ENCODE assay signal across 8 mouse cellular contexts in the genomic region with DNA sequence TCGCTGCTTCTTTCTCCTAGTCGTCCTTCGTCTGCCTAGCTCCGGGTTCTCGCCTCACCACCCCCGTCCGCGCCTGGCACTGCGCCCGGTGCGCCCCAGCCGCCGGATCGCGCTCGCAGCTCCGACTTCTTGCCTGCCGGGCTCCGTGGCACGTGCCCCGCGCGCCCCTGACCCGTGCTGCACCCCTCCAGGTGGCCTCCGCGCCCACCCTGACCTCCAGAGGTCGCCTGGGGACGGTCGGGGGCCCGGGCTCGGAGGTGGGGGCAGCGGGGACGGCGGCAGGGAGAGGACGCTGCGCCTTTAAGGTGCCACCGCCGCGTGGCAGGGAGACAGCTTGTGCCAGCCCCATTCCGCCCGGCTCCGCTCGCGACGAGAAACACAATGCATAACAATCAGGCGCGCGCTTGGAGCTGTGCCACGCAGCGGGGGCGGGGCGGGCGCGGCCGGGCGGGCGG. TPM values are rescaled to one million over a fixed set of nuclear protein-coding genes. Genes with fewer than 3 reads are reported as not detected.
DNase-seq lines count a peak whose midpoint lies in the region; ATAC-seq and TF ChIP-seq lines count a peak whose summit lies in the region.

No protein-coding gene starts in this region.

- H3K4me2 ChIP-seq in embryonic facial prominence, embryonic 12.5 days (replicated peaks) = peak overlapping the region; percentile 91
- peak overlapping the region; percentile 78 for H3K4me2 ChIP-seq in hindbrain, embryonic 11.5 days (replicated peaks; ENCODE audit: low read depth, low read length)
- H3K4me2 ChIP-seq in midbrain, embryonic 15.5 days = peak overlapping the region; percentile 99

- peak; percentile 41 for DNase-seq in CD4-positive, CD25-positive, alpha-beta regulatory T cell, adult 2 months (ENCODE audit: low read depth, low spot score)
- DNase-seq in hindbrain, embryonic 11.5 days (ENCODE audit: low spot score) = no peak
- peak; percentile 68 to 81 for DNase-seq in left cerebral cortex, postnatal 10 days (ENCODE audit: extremely low spot score in 1 of 2, low spot score in 2 of 2)
- no peak for DNase-seq in thymus, postnatal 10 days (ENCODE audit: low spot score in 2 of 2)

- H3K4me3 ChIP-seq in ES-Bruce4 (ENCODE audit: low read depth, low read length) = peak overlapping the region; percentile 55
- H3K4me3 ChIP-seq in embryonic facial prominence, embryonic 12.5 days = peak overlapping the region; percentile 45
- H3K4me3 ChIP-seq in hindbrain, embryonic 11.5 days (ENCODE audit: low read depth, low read length) = peak overlapping the region; percentile 36
- peak overlapping the region; percentile 55 for H3K4me3 ChIP-seq in midbrain, embryonic 15.5 days

- intact Hi-C loops in left cerebral cortex, postnatal 10 days (cut with DNase I) = no loop called here

- no peak for TF ChIP-seq EP300 in ES-Bruce4 (IDR thresholded peaks at IDR 0.05; ENCODE audit: insufficient read depth, low read depth, low read length)

- TF ChIP-seq CTCF in ES-Bruce4 (IDR thresholded peaks at IDR 0.05; ENCODE audit: low read depth, low read length) = no peak

- H3K36me3 ChIP-seq in ES-Bruce4 (ENCODE audit: control insufficient read depth, insufficient read depth, low read length, poor library complexity, severe bottlenecking) = no peaks in the 10 kb centered on the region
- no peaks in the 10 kb centered on the region for H3K36me3 ChIP-seq in embryonic facial prominence, embryonic 12.5 days
- no peaks in the 10 kb centered on the region for H3K36me3 ChIP-seq in hindbrain, embryonic 11.5 days (ENCODE audit: control insufficient read depth, insufficient read depth, low read length)
- H3K36me3 ChIP-seq in midbrain, embryonic 15.5 days (replicated peaks) = no peaks in the 10 kb centered on the region

- no peaks in the 10 kb centered on the region for H3K4me1 ChIP-seq in ES-Bruce4 (ENCODE audit: control insufficient read depth, insufficient read depth, low read length)
- peaks cover 24% of the 10 kb centered on the region for H3K4me1 ChIP-seq in embryonic facial prominence, embryonic 12.5 days
- H3K4me1 ChIP-seq in hindbrain, embryonic 11.5 days (replicated peaks; ENCODE audit: control insufficient read depth, insufficient read depth, low read length) = peaks cover 12% of the 10 kb centered on the region
- H3K4me1 ChIP-seq in midbrain, embryonic 15.5 days = peaks cover 42% of the 10 kb centered on the region

- peaks cover 27% of the 10 kb centered on the region for H3K27me3 ChIP-seq in ES-Bruce4 (ENCODE audit: control insufficient read depth, insufficient read depth, low read length, poor library complexity, severe bottlenecking)
- peaks cover 90% of the 10 kb centered on the region for H3K27me3 ChIP-seq in embryonic facial prominence, embryonic 12.5 days
- peaks cover 88% of the 10 kb centered on the region for H3K27me3 ChIP-seq in hindbrain, embryonic 11.5 days (ENCODE audit: control insufficient read depth, insufficient read depth, low read length)
- peaks cover 83% of the 10 kb centered on the region for H3K27me3 ChIP-seq in midbrain, embryonic 15.5 days (replicated peaks)

- no peak for ATAC-seq in CD4-positive, CD25-positive, alpha-beta regulatory T cell, adult 4 months
- no peak for ATAC-seq in embryonic facial prominence, embryonic 12.5 days (ENCODE audit: insufficient number of reproducible peaks, insufficient read depth, low FRiP score, low TSS enrichment)
- ATAC-seq in hindbrain, embryonic 11.5 days (ENCODE audit: low FRiP score) = no peak
- ATAC-seq in midbrain, embryonic 15.5 days (replicated peaks) = no peak

- H3K9ac ChIP-seq in ES-Bruce4 (ENCODE audit: low read depth, poor library complexity, severe bottlenecking) = peak overlapping the region; percentile 57
- peak overlapping the region; percentile 27; the same call in 1 of the 2 replicates for H3K9ac ChIP-seq in embryonic facial prominence, embryonic 12.5 days
- peak overlapping the region; percentile 44; the same call in 1 of the 2 replicates for H3K9ac ChIP-seq in hindbrain, embryonic 11.5 days (ENCODE audit: low read depth, low read length)
- peak overlapping the region; percentile 48 for H3K9ac ChIP-seq in midbrain, embryonic 15.5 days

- no peak overlapping the region for H3K27ac ChIP-seq in ES-Bruce4 (ENCODE audit: insufficient read depth, low read length)
- H3K27ac ChIP-seq in embryonic facial prominence, embryonic 12.5 days = no peak overlapping the region
- no peak overlapping the region for H3K27ac ChIP-seq in hindbrain, embryonic 11.5 days (ENCODE audit: low read depth, low read length)
- peak overlapping the region; percentile 85 for H3K27ac ChIP-seq in midbrain, embryonic 15.5 days

- WGBS in embryonic facial prominence, embryonic 12.5 days = under 1% methylated on average over 56 of the region's 57 CpGs
- WGBS in hindbrain, embryonic 11.5 days = under 1% methylated on average over 33 of the region's 57 CpGs
- under 1% methylated on average over 41 of the region's 57 CpGs for WGBS in midbrain, embryonic 15.5 days

- no peak for TF ChIP-seq POLR2A in ES-Bruce4 (IDR thresholded peaks at IDR 0.05; ENCODE audit: insufficient read depth, low read length)

- H3K9me3 ChIP-seq in ES-Bruce4 (replicated peaks; ENCODE audit: control insufficient read depth, insufficient read depth, low read length, poor library complexity, severe bottlenecking) = no peaks in the 10 kb centered on the region
- H3K9me3 ChIP-seq in embryonic facial prominence, embryonic 12.5 days = no peaks in the 10 kb centered on the region
- H3K9me3 ChIP-seq in hindbrain, embryonic 11.5 days (ENCODE audit: control insufficient read depth, low read length) = no peaks in the 10 kb centered on the region
- no peaks in the 10 kb centered on the region for H3K9me3 ChIP-seq in midbrain, embryonic 15.5 days

RNA-seq across cellular contexts. Expression of gene Neurod2, which starts 9.1 kb away (rescaled TPM):
- polyA plus RNA-seq in CD4-positive, CD25-positive, alpha-beta regulatory T cell, adult 4 months (2017; shearing (Covaris generic)) = not detected
- polyA plus RNA-seq in ES-Bruce4 (2011; ENCODE audit: insufficient read depth, insufficient read length, low read depth, missing spikeins) = not detected in 2 replicates
- polyA plus RNA-seq in embryonic facial prominence, embryonic 12.5 days (2016; fragmentation: Nextera tagmentation; extraction: Ambion mirVana) = 0.27 and 0.61 TPM in 2 replicates
- polyA plus RNA-seq in hindbrain, embryonic 11.5 days (2014; fragmentation: Nextera tagmentation; extraction: Ambion mirVana) = 0.27 and 0.36 TPM in 2 replicates
- total RNA-seq in left cerebral cortex, postnatal 10 days (2021) = 10 to 100 TPM; 63.4 to 67.0 TPM
- 6.5 and 9.0 TPM in 2 replicates for polyA plus RNA-seq in midbrain, embryonic 15.5 days (2015; fragmentation: Nextera tagmentation; extraction: Ambion mirVana)

RNA-seq across cellular contexts. Expression of gene Ppp1r1b, which starts 9.7 kb away (rescaled TPM):
- polyA plus RNA-seq in CD4-positive, CD25-positive, alpha-beta regulatory T cell, adult 4 months (2017; shearing (Covaris generic)) = not detected
- 1.1 and 1.5 TPM in 2 replicates for polyA plus RNA-seq in ES-Bruce4 (2011; ENCODE audit: insufficient read depth, insufficient read length, low read depth, missing spikeins)
- polyA plus RNA-seq in embryonic facial prominence, embryonic 12.5 days (2016; fragmentation: Nextera tagmentation; extraction: Ambion mirVana) = 0.39 and 1.0 TPM in 2 replicates
- polyA plus RNA-seq in hindbrain, embryonic 11.5 days (2014; fragmentation: Nextera tagmentation; extraction: Ambion mirVana) = 0.29 and 0.70 TPM in 2 replicates
- 100 to 1,000 TPM in 1 of 2 experiments, 10 to 100 TPM in 1; 59.5 to 126 TPM for total RNA-seq in left cerebral cortex, postnatal 10 days (2021)
- 2.0 and 4.0 TPM in 2 replicates for polyA plus RNA-seq in midbrain, embryonic 15.5 days (2015; fragmentation: Nextera tagmentation; extraction: Ambion mirVana)

RNA-seq across cellular contexts. Expression of gene Stard3, which starts 19.6 kb away (rescaled TPM):
- 10 to 100 TPM; 41.2 to 63.9 TPM for polyA plus RNA-seq in CD4-positive, CD25-positive, alpha-beta regulatory T cell, adult 4 months (2017; shearing (Covaris generic))
- polyA plus RNA-seq in ES-Bruce4 (2011; ENCODE audit: insufficient read depth, insufficient read length, low read depth, missing spikeins) = 12.2 and 16.8 TPM in 2 replicates
- polyA plus RNA-seq in embryonic facial prominence, embryonic 12.5 days (2016; fragmentation: Nextera tagmentation; extraction: Ambion mirVana) = 39.6 and 47.6 TPM in 2 replicates
- polyA plus RNA-seq in hindbrain, embryonic 11.5 days (2014; fragmentation: Nextera tagmentation; extraction: Ambion mirVana) = 40.1 and 43.2 TPM in 2 replicates
- 10 to 100 TPM; 19.8 to 20.2 TPM for total RNA-seq in left cerebral cortex, postnatal 10 days (2021)
- polyA plus RNA-seq in midbrain, embryonic 15.5 days (2015; fragmentation: Nextera tagmentation; extraction: Ambion mirVana) = 38.2 and 44.6 TPM in 2 replicates

RNA-seq across cellular contexts. Expression of gene Tcap, which starts 45.1 kb away (rescaled TPM):
- not detected for polyA plus RNA-seq in CD4-positive, CD25-positive, alpha-beta regulatory T cell, adult 4 months (2017; shearing (Covaris generic))
- not detected in 2 replicates for polyA plus RNA-seq in ES-Bruce4 (2011; ENCODE audit: insufficient read depth, insufficient read length, low read depth, missing spikeins)
- 1.5 and 1.7 TPM in 2 replicates for polyA plus RNA-seq in embryonic facial prominence, embryonic 12.5 days (2016; fragmentation: Nextera tagmentation; extraction: Ambion mirVana)
- polyA plus RNA-seq in hindbrain, embryonic 11.5 days (2014; fragmentation: Nextera tagmentation; extraction: Ambion mirVana) = 0.53 and 0.54 TPM in 2 replicates
- 1 to 10 TPM; 5.4 to 6.9 TPM for total RNA-seq in left cerebral cortex, postnatal 10 days (2021)
- 0.43 TPM in 1 of 2 replicates, not detected in the other for polyA plus RNA-seq in midbrain, embryonic 15.5 days (2015; fragmentation: Nextera tagmentation; extraction: Ambion mirVana)

RNA-seq across cellular contexts. Expression of gene Pnmt, which starts 47.7 kb away (rescaled TPM):
- not detected for polyA plus RNA-seq in CD4-positive, CD25-positive, alpha-beta regulatory T cell, adult 4 months (2017; shearing (Covaris generic))
- not detected in 2 replicates for polyA plus RNA-seq in ES-Bruce4 (2011; ENCODE audit: insufficient read depth, insufficient read length, low read depth, missing spikeins)
- 0.33 TPM in 1 of 2 replicates, not detected in the other for polyA plus RNA-seq in embryonic facial prominence, embryonic 12.5 days (2016; fragmentation: Nextera tagmentation; extraction: Ambion mirVana)
- polyA plus RNA-seq in hindbrain, embryonic 11.5 days (2014; fragmentation: Nextera tagmentation; extraction: Ambion mirVana) = 0.54 and 0.93 TPM in 2 replicates
- 1 to 10 TPM in 1 of 2 experiments, under 1 TPM in 1; 0.61 to 1.1 TPM for total RNA-seq in left cerebral cortex, postnatal 10 days (2021)
- polyA plus RNA-seq in midbrain, embryonic 15.5 days (2015; fragmentation: Nextera tagmentation; extraction: Ambion mirVana) = 1.2 and 1.3 TPM in 2 replicates

Comparison
In these comparisons a context has a peak if more than half of its experiments do, and no peak if none do; other contexts are left out.
1. DNase-seq: peak in CD4-positive, CD25-positive, alpha-beta regulatory T cell, adult 2 months (single experiment) and left cerebral cortex, postnatal 10 days (2 of 2); none in hindbrain, embryonic 11.5 days (single experiment) and thymus, postnatal 10 days (0 of 2).
2. Peak in every context shown above with its lines, with median percentiles within 50 percentile points of each other: H3K4me3 ChIP-seq, H3K9ac ChIP-seq and H3K4me2 ChIP-seq.